Mouse (Mus musculus): ENCODE data around the gene Car12. TPM values are rescaled to one million over a fixed set of nuclear protein-coding genes. Genes with fewer than 3 reads are reported as not detected.

Gene Car12
- polyA plus RNA-seq, 1 experiment from 2014 or later = 3.2 TPM

GRCm38 (mm10) chr9:66720686-66721450, 7.4 kb downstream of the Car12 start:
- Histone ChIP-seq H3K36me3 (ENCODE audit: control insufficient read depth, insufficient read depth, low read length) (no peaks in the 10 kb centered on the region), H3K9ac (ENCODE audit: low read length) (no peak overlapping the region), H3K4me3 (ENCODE audit: low read depth, low read length) (no peak overlapping the region), H3K27me3 (replicated peaks; ENCODE audit: control insufficient read depth, insufficient read depth, low read length) (no peaks in the 10 kb centered on the region), H3K27ac (ENCODE audit: low read depth) (no peak overlapping the region), H3K4me2 (ENCODE audit: low read length) (no peak overlapping the region), H3K4me1 (replicated peaks; ENCODE audit: control insufficient read depth, insufficient read depth, low read length) (no peaks in the 10 kb centered on the region), H3K9me3 (ENCODE audit: control insufficient read depth, low read length) (no peaks in the 10 kb centered on the region)
- DNase-seq (ENCODE audit: low spot score) (no peak), ATAC-seq (replicated peaks; ENCODE audit: low FRiP score, low TSS enrichment, low read depth) (no peak)
- 90% methylated on average over 8 of the region's 8 CpGs for WGBS

- ATAC-seq (replicated peaks; ENCODE audit: low FRiP score, low TSS enrichment, low read depth) (no peak), DNase-seq (ENCODE audit: low spot score) (no peak)
These were observed 8.8 kb downstream of the Car12 start for GRCm38 (mm10) chr9:66722187-66722868.

GRCm38 (mm10) chr9:66722869-66723272, 9.4 kb downstream of the Car12 start:
- no peak overlapping the region for H3K9ac ChIP-seq (ENCODE audit: low read length)
- H3K4me3 ChIP-seq (ENCODE audit: low read depth, low read length) = no peak overlapping the region
- no peaks in the 10 kb centered on the region for H3K4me1 ChIP-seq (replicated peaks; ENCODE audit: control insufficient read depth, insufficient read depth, low read length)
- H3K4me2 ChIP-seq (ENCODE audit: low read length) = no peak overlapping the region
- H3K36me3 ChIP-seq (ENCODE audit: control insufficient read depth, insufficient read depth, low read length) = no peaks in the 10 kb centered on the region
- H3K9me3 ChIP-seq (ENCODE audit: control insufficient read depth, low read length) = no peaks in the 10 kb centered on the region
- no peaks in the 10 kb centered on the region for H3K27me3 ChIP-seq (replicated peaks; ENCODE audit: control insufficient read depth, insufficient read depth, low read length)
- DNase-seq (ENCODE audit: low spot score) (no peak), ATAC-seq (replicated peaks; ENCODE audit: low FRiP score, low TSS enrichment, low read depth) (0 out of 2 replicates have a peak, but pooled peaks have one; percentile 36)
- 70% methylated on average over 5 of the region's 5 CpGs for WGBS
- 0 out of 2 replicates have a peak overlapping the region, but pooled peaks have one; percentile 12 for H3K27ac ChIP-seq (ENCODE audit: low read depth)

More at GRCm38 (mm10) chr9:66722187-66722868, 8.8 kb downstream of the Car12 start:
- H3K27ac ChIP-seq (ENCODE audit: low read depth) = no peak overlapping the region
- H3K9me3 ChIP-seq (ENCODE audit: control insufficient read depth, low read length) = no peaks in the 10 kb centered on the region
- H3K4me1 ChIP-seq (replicated peaks; ENCODE audit: control insufficient read depth, insufficient read depth, low read length) = no peaks in the 10 kb centered on the region
- WGBS = 71% methylated on average over 5 of the region's 5 CpGs
- no peak overlapping the region for H3K4me3 ChIP-seq (ENCODE audit: low read depth, low read length)
- no peaks in the 10 kb centered on the region for H3K27me3 ChIP-seq (replicated peaks; ENCODE audit: control insufficient read depth, insufficient read depth, low read length)
- no peak overlapping the region for H3K4me2 ChIP-seq (ENCODE audit: low read length)
- H3K36me3 ChIP-seq (ENCODE audit: control insufficient read depth, insufficient read depth, low read length) = no peaks in the 10 kb centered on the region
- H3K9ac ChIP-seq (ENCODE audit: low read length) = no peak overlapping the region

- Histone ChIP-seq H3K27me3 (replicated peaks; ENCODE audit: control insufficient read depth, insufficient read depth, low read length) (no peaks in the 10 kb centered on the region), H3K9ac (ENCODE audit: low read length) (no peak overlapping the region), H3K4me2 (ENCODE audit: low read length) (no peak overlapping the region), H3K4me1 (replicated peaks; ENCODE audit: control insufficient read depth, insufficient read depth, low read length) (no peaks in the 10 kb centered on the region), H3K27ac (ENCODE audit: low read depth) (no peak overlapping the region), H3K36me3 (ENCODE audit: control insufficient read depth, insufficient read depth, low read length) (no peaks in the 10 kb centered on the region), H3K9me3 (ENCODE audit: control insufficient read depth, low read length) (no peaks in the 10 kb centered on the region), H3K4me3 (ENCODE audit: low read depth, low read length) (no peak overlapping the region)
- no peak for DNase-seq (ENCODE audit: low spot score)
- WGBS = 62% methylated on average over 3 of the region's 3 CpGs
- no peak for ATAC-seq (replicated peaks; ENCODE audit: low FRiP score, low TSS enrichment, low read depth)
These were observed 12.1 kb downstream of the Car12 start for GRCm38 (mm10) chr9:66725591-66725990.

- H3K9me3 ChIP-seq (ENCODE audit: control insufficient read depth, low read length) = no peaks in the 10 kb centered on the region
- ATAC-seq (replicated peaks; ENCODE audit: low FRiP score, low TSS enrichment, low read depth) = no peak
- no peaks in the 10 kb centered on the region for H3K4me1 ChIP-seq (replicated peaks; ENCODE audit: control insufficient read depth, insufficient read depth, low read length)
- no peaks in the 10 kb centered on the region for H3K36me3 ChIP-seq (ENCODE audit: control insufficient read depth, insufficient read depth, low read length)
- WGBS = 57% methylated on average over 7 of the region's 7 CpGs
- H3K27me3 ChIP-seq (replicated peaks; ENCODE audit: control insufficient read depth, insufficient read depth, low read length) = no peaks in the 10 kb centered on the region
- H3K4me2 ChIP-seq (ENCODE audit: low read length) = no peak overlapping the region
- H3K27ac ChIP-seq (ENCODE audit: low read depth) = no peak overlapping the region
- H3K9ac ChIP-seq (ENCODE audit: low read length) = no peak overlapping the region
- no peak overlapping the region for H3K4me3 ChIP-seq (ENCODE audit: low read depth, low read length)
- DNase-seq (ENCODE audit: low spot score) = no peak
These were observed 13.8 kb downstream of the Car12 start for GRCm38 (mm10) chr9:66727333-66727732.

GRCm38 (mm10) chr9:66730556-66730955, 17.1 kb downstream of the Car12 start:
- WGBS = 64% methylated on average over 3 of the region's 3 CpGs
- no peak overlapping the region for H3K27ac ChIP-seq (ENCODE audit: low read depth)
- peaks cover 11% of the 10 kb centered on the region for H3K4me1 ChIP-seq (replicated peaks; ENCODE audit: control insufficient read depth, insufficient read depth, low read length)
- no peak for DNase-seq (ENCODE audit: low spot score)
- H3K27me3 ChIP-seq (replicated peaks; ENCODE audit: control insufficient read depth, insufficient read depth, low read length) = no peaks in the 10 kb centered on the region
- no peak overlapping the region for H3K4me3 ChIP-seq (ENCODE audit: low read depth, low read length)
- H3K4me2 ChIP-seq (ENCODE audit: low read length) = no peak overlapping the region
- H3K9me3 ChIP-seq (ENCODE audit: control insufficient read depth, low read length) = no peaks in the 10 kb centered on the region
- H3K9ac ChIP-seq (ENCODE audit: low read length) = no peak overlapping the region
- H3K36me3 ChIP-seq (ENCODE audit: control insufficient read depth, insufficient read depth, low read length) = no peaks in the 10 kb centered on the region
- ATAC-seq (replicated peaks; ENCODE audit: low FRiP score, low TSS enrichment, low read depth) = no peak

GRCm38 (mm10) chr9:66731284-66731683, 17.8 kb downstream of the Car12 start:
- peaks cover 11% of the 10 kb centered on the region for H3K4me1 ChIP-seq (replicated peaks; ENCODE audit: control insufficient read depth, insufficient read depth, low read length)
- H3K36me3 ChIP-seq (ENCODE audit: control insufficient read depth, insufficient read depth, low read length) = no peaks in the 10 kb centered on the region
- 70% methylated on average over 7 of the region's 7 CpGs for WGBS
- H3K9me3 ChIP-seq (ENCODE audit: control insufficient read depth, low read length) = no peaks in the 10 kb centered on the region
- H3K4me2 ChIP-seq (ENCODE audit: low read length) = no peak overlapping the region
- no peaks in the 10 kb centered on the region for H3K27me3 ChIP-seq (replicated peaks; ENCODE audit: control insufficient read depth, insufficient read depth, low read length)
- H3K9ac ChIP-seq (ENCODE audit: low read length) = no peak overlapping the region
- ATAC-seq (replicated peaks; ENCODE audit: low FRiP score, low TSS enrichment, low read depth) (no peak), DNase-seq (ENCODE audit: low spot score) (no peak)
- no peak overlapping the region for H3K4me3 ChIP-seq (ENCODE audit: low read depth, low read length)
- no peak overlapping the region for H3K27ac ChIP-seq (ENCODE audit: low read depth)

GRCm38 (mm10) chr9:66732791-66733691, 19.6 kb downstream of the Car12 start:
- H3K4me3 ChIP-seq (ENCODE audit: low read depth, low read length) = no peak overlapping the region; the same call in 1 of the 2 replicates
- 0 out of 2 replicates have a peak, but pooled peaks have one; percentile 50 for ATAC-seq (replicated peaks; ENCODE audit: low FRiP score, low TSS enrichment, low read depth)
- H3K27me3 ChIP-seq (replicated peaks; ENCODE audit: control insufficient read depth, insufficient read depth, low read length) = no peaks in the 10 kb centered on the region
- no peak overlapping the region for H3K9ac ChIP-seq (ENCODE audit: low read length)
- H3K27ac ChIP-seq (ENCODE audit: low read depth) = no peak overlapping the region
- H3K4me2 ChIP-seq (ENCODE audit: low read length) = peak overlapping the region; percentile 26; the same call in 1 of the 2 replicates
- H3K36me3 ChIP-seq (ENCODE audit: control insufficient read depth, insufficient read depth, low read length) = no peaks in the 10 kb centered on the region
- DNase-seq (ENCODE audit: low spot score) = peak; percentile 62
- H3K9me3 ChIP-seq (ENCODE audit: control insufficient read depth, low read length) = no peaks in the 10 kb centered on the region
- peaks cover 11% of the 10 kb centered on the region for H3K4me1 ChIP-seq (replicated peaks; ENCODE audit: control insufficient read depth, insufficient read depth, low read length)
- WGBS = 13% methylated on average over 15 of the region's 15 CpGs

Measured in intestine, embryonic 14.5 days (tissue).